Mouse (Mus musculus) liver, embryonic 16.5 days (tissue): Measurements from ENCODE around the gene Gm47841. TPM values are rescaled to one million over a fixed set of nuclear protein-coding genes. Genes with fewer than 3 reads are reported as not detected.

Source experiments
- ATAC-seq: fragments of 200-750 bp; cut with Nextera tagmentation; 2 replicates; pipeline ENCODE4 v1.8.0; 2017; ENCODE audit warnings: low read depth, mild to moderate bottlenecking, moderate number of reproducible peaks, moderate library complexity
- H3K27ac ChIP-seq: fragments of 300-500 bp; sonication (generic); 2 replicates; pipeline ENCODE4 v1.5.1; 2014; ENCODE audit warnings: mild to moderate bottlenecking, low read length
- H3K27me3 ChIP-seq: fragments of 300-500 bp; sonication (generic); 2 replicates; pipeline ENCODE4 v1.6.1; 2014; ENCODE audit warnings: low read depth, low read length, mixed read lengths; ENCODE audit not compliant: control insufficient read depth, insufficient read depth
- H3K36me3 ChIP-seq: fragments of 300-500 bp; sonication (generic); 2 replicates; pipeline ENCODE4 v1.6.1; 2014; ENCODE audit warnings: mild to moderate bottlenecking; ENCODE audit not compliant: control insufficient read depth, insufficient read depth
- H3K4me1 ChIP-seq: fragments of 300-500 bp; sonication (generic); 2 replicates; pipeline ENCODE4 v1.6.1; 2014; ENCODE audit warnings: low read depth, low read length, mixed read lengths; ENCODE audit not compliant: control insufficient read depth
- H3K4me2 ChIP-seq: fragments of 300-500 bp; sonication (generic); 2 replicates; pipeline ENCODE4 v1.6.1; 2014; ENCODE audit warnings: low read depth, low read length, mixed read lengths
- H3K4me3 ChIP-seq: fragments of 300-500 bp; sonication (generic); 2 replicates; pipeline ENCODE4 v1.5.1; 2014; ENCODE audit warnings: low read depth, mild to moderate bottlenecking, low read length
- H3K9ac ChIP-seq: fragments of 300-500 bp; sonication (generic); 2 replicates; pipeline ENCODE4 v1.6.1; 2014; ENCODE audit warnings: low read depth, low read length
- H3K9me3 ChIP-seq: fragments of 300-500 bp; sonication (generic); replicated peaks from 2 replicates; pipeline ENCODE4 v1.6.1; 2016; ENCODE audit warnings: low read length; ENCODE audit not compliant: control insufficient read depth
- WGBS: fragments of 180-500 bp; shearing (Covaris S2); extraction: QIAGEN DNeasy Blood & Tissue Kit; methylation state at CpG from one replicate; pipeline ENCODE4 v1.1.7; 2014; ENCODE audit not compliant: insufficient replicate concordance; 5-methylcytosine and 5-hydroxymethylcytosine counted together
- polyA plus RNA-seq: library from polyadenylated mRNA; unstranded; fragments of >200 nt; fragmentation: Nextera tagmentation; extraction: Ambion mirVana; gene quantifications from 2 replicates; pipeline ENCODE4 v1.2.1, GENCODE M21; 2015

Gm47841 gene
- polyA plus RNA-seq, 1 experiment from 2014 or later, result not detected

DNA sequence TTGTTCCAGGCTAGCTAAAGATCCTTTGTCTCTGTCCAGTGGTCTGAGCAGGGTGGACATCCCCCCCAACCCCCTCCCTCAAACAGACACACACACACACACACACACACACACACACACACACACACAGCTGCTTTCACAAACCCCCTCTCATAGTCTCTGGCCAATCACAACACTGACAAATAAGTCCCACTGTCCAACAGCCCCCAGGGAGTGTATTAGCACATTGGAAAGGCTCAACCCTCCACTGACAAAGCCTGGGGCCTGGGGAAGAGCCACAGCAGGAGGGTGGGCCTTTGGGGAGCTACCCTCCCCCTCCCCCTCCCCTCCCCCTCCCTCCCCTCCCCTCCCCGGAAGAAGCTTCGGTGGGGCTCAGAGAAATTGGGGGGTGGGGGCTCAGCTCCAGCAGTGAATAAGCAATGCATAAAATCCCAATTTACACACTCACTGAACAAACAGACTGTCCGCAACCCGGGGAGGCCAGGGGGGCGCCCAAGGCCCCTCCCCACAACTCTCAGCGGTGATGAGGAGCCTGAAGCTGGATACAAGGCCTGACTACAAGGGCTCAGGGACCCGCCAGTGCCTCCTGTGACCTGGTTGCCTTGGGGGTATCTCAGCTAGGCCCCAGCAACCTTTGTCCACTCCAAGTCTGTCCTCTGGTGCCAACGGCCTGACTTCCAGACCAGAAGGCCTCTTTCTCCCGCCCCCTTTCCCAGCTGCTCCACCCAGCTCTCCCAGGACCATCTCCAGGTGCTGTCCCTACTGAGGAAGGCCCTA, 19.9 kb upstream of the Gm47841 start:
- 59% methylated on average over 7 of the region's 9 CpGs for WGBS

DNA sequence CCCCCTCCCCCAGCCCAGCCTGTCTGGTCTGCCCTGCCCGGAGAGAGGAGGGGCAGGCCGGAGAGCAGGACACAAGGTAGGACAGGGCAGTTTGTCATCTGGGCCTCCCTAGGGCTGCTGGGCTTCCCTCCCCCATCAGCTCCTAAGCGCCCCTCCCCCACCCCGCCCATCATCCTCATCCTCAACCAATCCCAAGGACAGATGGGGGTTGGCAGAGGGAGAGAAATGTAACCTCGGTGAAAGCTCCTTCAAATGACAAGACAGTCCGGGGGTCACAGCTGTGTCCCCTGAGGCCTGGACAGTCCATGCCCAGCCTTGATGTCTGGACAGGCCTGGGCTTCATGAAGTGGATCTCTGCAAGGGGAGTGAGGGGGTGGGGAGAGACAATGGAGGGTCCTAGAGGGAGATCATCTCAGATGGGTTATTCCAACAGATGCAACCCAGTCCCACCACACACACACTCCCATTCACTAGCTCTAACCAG, 19.2 kb upstream of the Gm47841 start:
- H3K9ac ChIP-seq, result no peak overlapping the region
- no peak for ATAC-seq
- no peaks in the 10 kb centered on the region for H3K27me3 ChIP-seq
- H3K9me3 ChIP-seq, result no peaks in the 10 kb centered on the region
- H3K4me1 ChIP-seq, result peaks cover 6% of the 10 kb centered on the region
- no peak overlapping the region for H3K4me3 ChIP-seq
- H3K36me3 ChIP-seq, result no peaks in the 10 kb centered on the region
- 43% methylated on average over 6 of the region's 6 CpGs for WGBS
- no peak overlapping the region for H3K4me2 ChIP-seq
- no peak overlapping the region for H3K27ac ChIP-seq

More for the DNA sequence above, 19.9 kb upstream of the Gm47841 start:
- H3K27ac ChIP-seq, result no peak overlapping the region
- no peak for ATAC-seq
- no peak overlapping the region for H3K4me2 ChIP-seq
- no peaks in the 10 kb centered on the region for H3K27me3 ChIP-seq
- no peak overlapping the region for H3K9ac ChIP-seq
- H3K4me3 ChIP-seq, result no peak overlapping the region
- H3K9me3 ChIP-seq, result no peaks in the 10 kb centered on the region
- H3K4me1 ChIP-seq, result peaks cover 6% of the 10 kb centered on the region
- H3K36me3 ChIP-seq, result no peaks in the 10 kb centered on the region

DNA sequence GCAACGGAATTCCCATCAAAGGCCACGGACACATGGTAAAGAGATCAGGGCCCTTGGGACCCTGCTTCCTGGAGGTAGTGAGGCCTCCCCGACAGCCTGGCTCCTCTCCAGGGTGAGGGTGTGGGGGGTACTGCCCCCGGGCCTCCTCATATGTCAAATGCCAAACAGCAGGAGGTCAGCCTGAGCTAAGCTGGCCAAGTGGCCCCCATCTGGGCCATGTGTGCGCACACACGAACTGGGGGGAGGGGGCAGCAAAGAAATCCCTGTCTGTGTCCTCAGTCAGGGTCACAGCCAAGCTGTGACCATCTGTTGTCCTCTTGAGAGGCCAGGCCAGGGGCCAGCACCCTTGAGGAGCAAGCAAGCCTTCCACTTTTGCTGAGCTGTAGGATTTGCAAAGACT, 17.9 kb upstream of the Gm47841 start:
- 56% methylated on average over 6 of the region's 6 CpGs for WGBS
- Histone ChIP-seq H3K4me1 (peaks cover 2% of the 10 kb centered on the region), H3K9me3 (no peaks in the 10 kb centered on the region), H3K27me3 (no peaks in the 10 kb centered on the region), H3K4me2 (no peak overlapping the region), H3K4me3 (no peak overlapping the region), H3K9ac (no peak overlapping the region), H3K27ac (no peak overlapping the region), H3K36me3 (no peaks in the 10 kb centered on the region)
- no peak for ATAC-seq

DNA sequence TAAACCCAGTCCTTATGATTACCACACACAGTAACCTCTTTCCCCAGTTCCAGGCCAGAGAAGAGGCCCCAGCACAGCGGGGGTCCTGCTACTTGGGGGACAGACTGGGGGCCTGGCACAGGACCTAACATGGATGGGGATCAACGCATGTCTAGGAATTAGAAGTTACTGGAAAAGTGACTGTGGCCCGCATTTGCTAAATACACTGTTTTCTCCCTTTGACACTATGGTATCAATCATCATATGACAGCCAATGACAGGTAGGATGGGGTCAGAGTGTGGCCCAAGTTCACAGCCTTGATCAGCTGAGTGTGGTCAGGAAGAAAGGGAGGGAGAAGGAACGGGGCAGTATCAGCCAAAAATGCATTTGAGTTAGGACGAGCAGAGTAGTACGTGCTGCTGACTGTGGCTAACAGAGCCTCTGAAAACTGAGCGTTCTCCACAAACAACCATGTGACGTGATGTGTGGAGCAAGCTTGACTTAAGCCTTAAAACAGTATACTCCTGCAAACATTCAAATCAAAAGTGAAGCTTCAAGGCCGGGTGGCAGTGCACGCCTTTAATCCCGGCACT, 13.2 kb upstream of the Gm47841 start:
- H3K4me3 ChIP-seq, result no peak overlapping the region
- no peaks in the 10 kb centered on the region for H3K36me3 ChIP-seq
- no peak overlapping the region for H3K4me2 ChIP-seq
- H3K4me1 ChIP-seq, result no peaks in the 10 kb centered on the region
- no peak for ATAC-seq
- no peak overlapping the region for H3K9ac ChIP-seq
- H3K27me3 ChIP-seq, result peaks cover 5% of the 10 kb centered on the region
- no peaks in the 10 kb centered on the region for H3K9me3 ChIP-seq
- H3K27ac ChIP-seq, result no peak overlapping the region
- WGBS, result 54% methylated on average over 11 of the region's 11 CpGs

DNA sequence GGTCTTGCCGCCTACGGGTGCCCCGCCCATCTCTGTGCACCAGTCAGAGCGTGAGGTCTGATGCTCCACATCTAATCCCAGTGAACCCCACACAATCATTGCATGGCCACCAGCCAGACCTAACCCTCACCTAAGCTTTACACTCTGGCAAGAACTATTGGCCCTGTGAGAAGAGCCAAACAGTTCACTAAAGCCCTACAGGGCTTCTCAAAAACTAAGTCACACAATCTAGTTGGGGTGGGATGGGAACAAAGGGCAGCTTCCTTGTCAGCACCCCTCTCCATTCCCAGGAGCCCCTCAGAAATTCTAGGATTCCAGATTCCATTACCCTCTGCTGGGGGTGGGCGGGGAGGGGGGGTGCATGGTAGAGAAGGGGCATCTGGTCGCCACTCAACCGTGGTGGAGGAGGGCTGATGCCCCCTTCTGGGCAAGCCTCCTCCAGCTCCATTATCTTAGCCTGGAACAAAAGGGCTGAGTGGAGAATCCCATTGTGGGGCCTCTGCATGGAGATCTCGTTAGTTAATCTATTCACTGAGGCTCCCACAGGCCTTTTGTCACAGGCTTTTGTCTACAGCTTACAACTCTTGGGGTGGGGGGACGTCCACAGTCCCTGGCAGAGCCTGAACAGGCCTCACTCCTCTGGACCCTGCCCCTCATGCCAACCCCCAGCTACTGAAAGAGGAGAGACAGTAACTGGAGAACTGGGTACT, 12.5 kb upstream of the Gm47841 start:
- 54% methylated on average over 9 of the region's 9 CpGs for WGBS
- H3K4me3 ChIP-seq, result no peak overlapping the region
- H3K36me3 ChIP-seq, result no peaks in the 10 kb centered on the region
- no peaks in the 10 kb centered on the region for H3K4me1 ChIP-seq
- no peak overlapping the region for H3K9ac ChIP-seq
- no peak overlapping the region for H3K27ac ChIP-seq
- H3K27me3 ChIP-seq, result peaks cover 9% of the 10 kb centered on the region
- no peaks in the 10 kb centered on the region for H3K9me3 ChIP-seq
- H3K4me2 ChIP-seq, result no peak overlapping the region
- 0 out of 2 replicates have a peak, but pooled peaks have one; percentile 6 for ATAC-seq

DNA sequence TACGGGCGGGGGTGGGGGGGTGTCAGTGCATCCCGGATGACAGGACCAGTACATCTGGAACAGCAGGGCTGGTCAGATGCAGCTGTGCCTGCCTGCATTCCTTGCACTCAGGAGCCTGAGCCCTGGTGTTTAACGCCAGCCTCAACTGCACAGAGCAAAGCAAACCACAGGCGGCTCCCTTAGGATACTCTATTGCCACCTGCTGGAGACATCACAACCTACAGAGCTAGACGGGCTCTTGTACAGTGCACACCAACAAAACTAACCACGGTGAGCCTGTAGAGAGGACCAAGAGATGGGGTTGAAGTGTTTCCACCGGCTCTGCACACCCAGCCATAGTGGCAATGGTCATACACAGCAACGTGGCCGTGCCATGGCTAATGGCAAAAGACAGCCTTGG, 9.0 kb upstream of the Gm47841 start:
- Histone ChIP-seq H3K36me3 (no peaks in the 10 kb centered on the region), H3K27ac (no peak overlapping the region), H3K4me2 (no peak overlapping the region), H3K9ac (no peak overlapping the region), H3K27me3 (peaks cover 43% of the 10 kb centered on the region), H3K9me3 (no peaks in the 10 kb centered on the region), H3K4me3 (no peak overlapping the region), H3K4me1 (no peaks in the 10 kb centered on the region)
- 26% methylated on average over 10 of the region's 10 CpGs for WGBS
- ATAC-seq, result no peak

DNA sequence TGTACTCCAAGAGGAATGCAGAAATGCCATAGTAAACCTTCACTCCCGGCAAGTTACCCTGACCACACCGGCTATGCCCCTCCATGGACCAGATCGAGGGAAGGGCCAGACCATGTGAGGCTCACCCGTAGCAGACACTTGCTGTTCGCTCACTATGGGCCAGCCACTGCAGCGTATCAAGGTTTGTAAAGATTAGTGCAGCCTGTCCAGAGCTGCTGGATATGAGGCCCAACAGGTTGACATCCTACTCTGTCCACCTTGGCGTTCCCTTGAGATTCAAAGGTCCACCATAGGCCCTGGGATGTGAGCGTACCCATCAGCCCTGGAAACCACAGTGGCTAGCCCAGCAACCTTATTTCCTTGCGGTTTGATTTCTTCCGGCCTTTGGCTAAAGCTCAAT, 7.3 kb upstream of the Gm47841 start:
- H3K27ac ChIP-seq, result no peak overlapping the region
- H3K9me3 ChIP-seq, result no peaks in the 10 kb centered on the region
- no peaks in the 10 kb centered on the region for H3K36me3 ChIP-seq
- peaks cover 48% of the 10 kb centered on the region for H3K27me3 ChIP-seq
- WGBS, result 69% methylated on average over 10 of the region's 10 CpGs
- no peak overlapping the region for H3K4me2 ChIP-seq
- H3K4me1 ChIP-seq, result no peaks in the 10 kb centered on the region
- ATAC-seq, result no peak
- H3K4me3 ChIP-seq, result no peak overlapping the region
- no peak overlapping the region for H3K9ac ChIP-seq

DNA sequence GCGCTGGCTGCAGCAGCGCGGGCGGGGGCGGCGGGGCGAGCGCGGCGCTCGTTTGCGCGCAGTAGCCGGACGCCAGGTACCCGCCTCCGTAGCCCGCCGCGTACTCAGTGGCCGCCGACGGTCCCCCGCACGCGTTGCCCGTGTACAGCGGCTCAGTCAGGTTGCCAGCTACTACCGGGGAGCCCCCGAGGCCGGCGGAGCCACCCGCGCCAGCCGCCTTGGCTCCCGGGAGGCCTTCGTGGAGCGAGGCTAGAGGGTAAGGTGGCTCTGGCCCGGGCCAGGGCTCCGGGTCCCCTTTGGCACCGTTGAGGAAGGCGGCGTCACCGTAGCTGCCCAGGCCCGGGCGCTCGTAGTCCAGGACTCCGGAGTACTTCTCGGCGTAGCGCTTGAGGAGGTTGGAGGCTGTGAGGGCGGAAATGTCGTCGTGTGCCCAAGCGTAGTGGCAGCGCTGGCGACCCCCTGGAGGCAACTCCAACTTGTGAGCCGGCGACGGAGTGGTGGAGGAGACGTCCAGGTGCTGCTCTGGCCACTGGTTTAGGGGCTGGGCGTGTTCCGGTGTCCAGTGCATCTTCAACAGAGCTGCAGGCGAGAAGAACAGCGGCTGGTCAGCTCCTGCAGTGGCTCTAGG, 6.7 kb upstream of the Gm47841 start:
- no peak overlapping the region for H3K9ac ChIP-seq
- peak overlapping the region; percentile 36; the same call in 1 of the 2 replicates for H3K4me3 ChIP-seq
- H3K4me1 ChIP-seq, result no peaks in the 10 kb centered on the region
- WGBS, result 11% methylated on average over 64 of the region's 65 CpGs
- no peaks in the 10 kb centered on the region for H3K36me3 ChIP-seq
- no peak for ATAC-seq
- peaks cover 52% of the 10 kb centered on the region for H3K27me3 ChIP-seq
- peak overlapping the region; percentile 48 for H3K4me2 ChIP-seq
- no peak overlapping the region for H3K27ac ChIP-seq
- no peaks in the 10 kb centered on the region for H3K9me3 ChIP-seq
